8 mouse cellular contexts compared by ENCODE assay signal in genomic region chr11:87987861-87988260, GRCm38 (mm10). TPM values are rescaled to one million over a fixed set of nuclear protein-coding genes. Genes with fewer than 3 reads are reported as not detected.
DNase-seq lines count a peak whose midpoint lies in the region; ATAC-seq and TF ChIP-seq lines count a peak whose summit lies in the region.

No protein-coding gene starts in this region.

- H3K27me3 ChIP-seq in kidney, embryonic 15.5 days, result no peaks in the 10 kb centered on the region
- H3K27me3 ChIP-seq in hindbrain, postnatal 0 days (ENCODE audit: insufficient read depth, low read length), result no peaks in the 10 kb centered on the region
- H3K27me3 ChIP-seq in midbrain, embryonic 16.5 days (ENCODE audit: control insufficient read depth, insufficient read depth, low read depth, low read length), result no peaks in the 10 kb centered on the region

- H3K27ac ChIP-seq in kidney, embryonic 15.5 days, result peak overlapping the region; percentile 98
- peak overlapping the region; percentile 96 for H3K27ac ChIP-seq in cortical plate, adult 2 months (ENCODE audit: insufficient read depth, low read length)
- peak overlapping the region; percentile 98 for H3K27ac ChIP-seq in hindbrain, postnatal 0 days
- peak overlapping the region; percentile 96 for H3K27ac ChIP-seq in midbrain, embryonic 16.5 days (ENCODE audit: low read length)

- WGBS in kidney, embryonic 15.5 days, result 67% methylated on average over 11 of the region's 11 CpGs
- WGBS in hindbrain, postnatal 0 days, result 62% methylated on average over 10 of the region's 11 CpGs
- 56% methylated on average over 11 of the region's 11 CpGs for WGBS in midbrain, embryonic 16.5 days

- no peak for TF ChIP-seq POLR2A in cortical plate, adult 2 months (IDR thresholded peaks at IDR 0.05; ENCODE audit: extremely low read depth, insufficient read depth, low read length)

- H3K36me3 ChIP-seq in kidney, embryonic 15.5 days, result peaks cover 17% of the 10 kb centered on the region
- peaks cover 5% of the 10 kb centered on the region; the same call in 1 of the 2 replicates for H3K36me3 ChIP-seq in hindbrain, postnatal 0 days (ENCODE audit: insufficient read depth, low read length)
- peaks cover 5% of the 10 kb centered on the region; the same call in 1 of the 2 replicates for H3K36me3 ChIP-seq in midbrain, embryonic 16.5 days (ENCODE audit: control insufficient read depth, insufficient read depth, low read length)

- no peaks in the 10 kb centered on the region for H3K9me3 ChIP-seq in kidney, embryonic 15.5 days (replicated peaks)
- H3K9me3 ChIP-seq in hindbrain, postnatal 0 days (ENCODE audit: low read length), result no peaks in the 10 kb centered on the region
- H3K9me3 ChIP-seq in midbrain, embryonic 16.5 days (replicated peaks; ENCODE audit: control insufficient read depth, low read length, poor library complexity, severe bottlenecking), result no peaks in the 10 kb centered on the region

- H3K9ac ChIP-seq in kidney, embryonic 15.5 days, result peak overlapping the region; percentile 92
- peak overlapping the region; percentile 98 for H3K9ac ChIP-seq in hindbrain, postnatal 0 days (replicated peaks; ENCODE audit: low read length)
- peak overlapping the region; percentile 62 for H3K9ac ChIP-seq in midbrain, embryonic 16.5 days (ENCODE audit: low read depth, low read length)

- H3K4me2 ChIP-seq in kidney, embryonic 15.5 days, result peak overlapping the region; percentile 89
- peak overlapping the region; percentile 86 for H3K4me2 ChIP-seq in hindbrain, postnatal 0 days (ENCODE audit: low read depth, low read length)
- H3K4me2 ChIP-seq in midbrain, embryonic 16.5 days (ENCODE audit: low read length), result peak overlapping the region; percentile 82

- DNase-seq in kidney, postnatal 25 days, result no peak
- no peak for DNase-seq in hindbrain, postnatal 0 days (ENCODE audit: low spot score)
- DNase-seq in cerebellum, postnatal 25 days, result no peak
- no peak for DNase-seq in left cerebral cortex, adult 9 months (ENCODE audit: low spot score in 2 of 2)
- DNase-seq in thymus, postnatal 36 days, result no peak

- no peak for TF ChIP-seq CTCF in cortical plate, adult 2 months (IDR thresholded peaks at IDR 0.05; ENCODE audit: extremely low read depth, insufficient read depth, low read length)
- TF ChIP-seq CTCF in hindbrain, postnatal 0 days (IDR thresholded peaks at IDR 0.05; ENCODE audit: low read depth), result no peak

- no peak for ATAC-seq in kidney, embryonic 15.5 days (replicated peaks; ENCODE audit: low FRiP score)
- no peak for ATAC-seq in hindbrain, postnatal 0 days
- ATAC-seq in midbrain, embryonic 16.5 days, result no peak

- peak overlapping the region; percentile 88 for H3K4me3 ChIP-seq in kidney, embryonic 15.5 days (replicated peaks)
- peak overlapping the region; percentile 94 for H3K4me3 ChIP-seq in cortical plate, adult 2 months (ENCODE audit: insufficient read depth, low read length)
- H3K4me3 ChIP-seq in hindbrain, postnatal 0 days (ENCODE audit: low read length), result peak overlapping the region; percentile 99
- peak overlapping the region; percentile 95 for H3K4me3 ChIP-seq in midbrain, embryonic 16.5 days (ENCODE audit: low read depth, low read length)

- H3K4me1 ChIP-seq in kidney, embryonic 15.5 days, result peaks cover 37% of the 10 kb centered on the region
- peaks cover 7% of the 10 kb centered on the region; the same call in 1 of the 2 replicates for H3K4me1 ChIP-seq in cortical plate, adult 2 months (ENCODE audit: control insufficient read depth, insufficient read depth, low read length)
- peaks cover 20% of the 10 kb centered on the region for H3K4me1 ChIP-seq in hindbrain, postnatal 0 days (ENCODE audit: insufficient read depth, low read length)
- H3K4me1 ChIP-seq in midbrain, embryonic 16.5 days (ENCODE audit: control insufficient read depth, insufficient read depth, low read length), result peaks cover 29% of the 10 kb centered on the region

RNA-seq across cellular contexts. Expression of gene Dynll2, which starts 0.5 kb away (rescaled TPM):
- polyA plus RNA-seq in kidney, embryonic 15.5 days (2015; fragmentation: Nextera tagmentation; extraction: Ambion mirVana), result 22.9 and 25.0 TPM in 2 replicates
- polyA plus RNA-seq in cortical plate, adult 2 months (2012; rRNA removed), result 396 and 411 TPM in 2 replicates
- total RNA-seq in hindbrain, postnatal 0 days (2014; rRNA removed), result 51.3 and 62.1 TPM in 2 replicates
- 59.7 and 60.5 TPM in 2 replicates for polyA plus RNA-seq in hindbrain, postnatal 0 days (2015; fragmentation: Nextera tagmentation; extraction: Ambion mirVana)
- polyA plus RNA-seq in midbrain, embryonic 16.5 days (2015; fragmentation: Nextera tagmentation; extraction: Ambion mirVana), result 57.3 and 58.8 TPM in 2 replicates

RNA-seq across cellular contexts. Expression of gene Srsf1, which starts 59.3 kb away (rescaled TPM):
- 320 and 328 TPM in 2 replicates for polyA plus RNA-seq in kidney, embryonic 15.5 days (2015; fragmentation: Nextera tagmentation; extraction: Ambion mirVana)
- 229 and 247 TPM in 2 replicates for polyA plus RNA-seq in cortical plate, adult 2 months (2012; rRNA removed)
- total RNA-seq in hindbrain, postnatal 0 days (2014; rRNA removed), result 277 and 332 TPM in 2 replicates
- 124 and 130 TPM in 2 replicates for polyA plus RNA-seq in hindbrain, postnatal 0 days (2015; fragmentation: Nextera tagmentation; extraction: Ambion mirVana)
- 200 and 230 TPM in 2 replicates for polyA plus RNA-seq in midbrain, embryonic 16.5 days (2015; fragmentation: Nextera tagmentation; extraction: Ambion mirVana)
